Mouse (Mus musculus) ovary, adult 18-20 months (tissue): ENCODE measurements around the gene Gm10842.
"Not testable (repeated sequence)": the region's sequence is repeated elsewhere in the genome, so short reads cannot be mapped to it uniquely, and the experiment has no call there.

Experiments used
- DNase-seq: peaks from one replicate; pipeline ENCODE4 v3.0.0; 2022; ENCODE audit warnings: low spot score, mixed read lengths

Gm10842 gene

DNA sequence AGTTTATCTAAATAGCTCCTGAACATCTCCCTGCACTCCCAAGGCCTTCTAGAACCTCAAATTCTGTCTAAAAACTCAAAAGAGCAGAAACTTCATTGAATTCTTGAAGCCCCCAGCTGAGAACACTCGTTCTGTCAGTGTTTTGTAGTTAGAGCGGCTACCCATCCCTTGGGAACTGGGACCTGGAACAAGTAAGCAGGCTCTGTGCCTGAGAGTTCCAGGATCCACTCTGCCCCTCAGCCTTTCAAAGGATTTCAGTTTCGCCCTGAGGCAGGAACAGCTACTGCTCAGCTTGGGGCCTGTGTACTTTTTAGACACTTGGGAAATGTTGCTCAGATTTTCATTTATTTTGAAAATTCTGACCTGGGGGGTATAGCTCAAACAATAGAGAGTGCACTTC, at the start of gene Gm10842:
Gene Gm10842 (plus strand): TSS at position 301 of the 400 bp plus-strand sequence.
- no peak for DNase-seq

- not testable (repeated sequence) for DNase-seq
These were observed 34.2 kb upstream of the Gm10842 start for GRCm38 (mm10) chr11:105112448-105112847.

DNA sequence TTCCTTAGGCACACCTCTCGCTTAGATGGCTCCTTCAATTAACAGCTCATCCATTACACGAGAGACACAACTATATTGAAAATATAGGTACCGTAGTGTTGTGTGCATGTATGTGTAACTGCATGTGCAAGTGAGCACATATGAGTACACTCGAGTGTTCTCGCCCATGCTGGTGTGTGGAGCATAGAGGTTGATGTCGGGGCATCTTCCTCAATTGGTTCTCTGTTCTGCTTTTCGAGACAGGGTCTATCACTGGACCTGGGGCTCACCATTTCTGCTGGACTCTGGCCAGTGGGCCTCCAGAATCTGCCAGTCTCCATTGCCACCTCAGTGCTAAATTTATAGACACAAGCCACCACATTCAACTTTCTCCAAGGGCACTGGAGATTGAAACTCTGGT, 28.9 kb upstream of the Gm10842 start:
- no peak for DNase-seq

GRCm38 (mm10) chr11:105120551-105121061, 26.1 kb upstream of the Gm10842 start:
- DNase-seq, result no peak

GRCm38 (mm10) chr11:105121792-105122191, 24.9 kb upstream of the Gm10842 start:
- DNase-seq, result not testable (repeated sequence)

- no peak for DNase-seq
These were observed 22.7 kb upstream of the Gm10842 start for GRCm38 (mm10) chr11:105123986-105124385.

DNA sequence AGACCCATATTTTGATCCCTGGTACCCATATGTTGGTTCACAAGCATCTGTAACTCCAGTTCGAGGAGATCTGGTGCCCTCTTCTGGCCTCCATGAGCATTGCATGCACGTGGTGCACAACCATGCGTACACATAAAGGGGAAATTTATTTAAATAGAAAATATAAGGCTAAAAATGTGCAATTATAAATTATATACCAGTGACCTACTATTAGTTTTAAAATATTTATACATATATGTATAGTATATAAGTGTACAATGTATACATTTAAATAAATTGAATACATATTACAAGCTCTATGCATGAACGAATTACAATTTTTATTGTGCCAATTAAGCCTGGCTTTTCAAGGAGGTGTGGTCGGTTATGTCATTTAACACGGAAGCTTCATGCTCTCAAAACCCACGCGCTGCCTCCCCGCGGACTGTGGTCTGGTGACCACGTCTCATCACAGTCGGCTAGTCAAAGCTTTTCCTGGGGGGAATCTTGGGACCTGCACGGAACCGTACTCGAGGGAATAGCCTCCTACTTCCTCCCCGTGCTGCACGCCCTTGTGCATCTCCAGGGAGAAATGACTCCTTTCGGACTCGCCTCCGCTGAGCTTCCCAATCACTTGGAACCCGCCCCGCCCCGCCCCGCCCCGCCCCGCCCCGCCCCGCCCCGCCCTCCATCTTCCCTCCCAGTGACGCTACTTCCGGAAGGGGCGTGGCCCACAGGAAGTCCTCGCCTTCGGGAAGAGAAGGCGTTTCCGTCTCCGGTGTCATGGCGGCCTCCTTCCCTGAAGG, 20.8 kb upstream of the Gm10842 start, which contains the start of gene Mettl2:
Gene Mettl2 (plus strand): TSS at position 691 of the 785 bp plus-strand sequence.
- DNase-seq, result peak; percentile 72

- no peak for DNase-seq
These were observed 20.1 kb upstream of the Gm10842 start for GRCm38 (mm10) chr11:105126520-105127029.

- DNase-seq, result no peak
These were observed 11.0 kb upstream of the Gm10842 start for GRCm38 (mm10) chr11:105135692-105136091.

DNA sequence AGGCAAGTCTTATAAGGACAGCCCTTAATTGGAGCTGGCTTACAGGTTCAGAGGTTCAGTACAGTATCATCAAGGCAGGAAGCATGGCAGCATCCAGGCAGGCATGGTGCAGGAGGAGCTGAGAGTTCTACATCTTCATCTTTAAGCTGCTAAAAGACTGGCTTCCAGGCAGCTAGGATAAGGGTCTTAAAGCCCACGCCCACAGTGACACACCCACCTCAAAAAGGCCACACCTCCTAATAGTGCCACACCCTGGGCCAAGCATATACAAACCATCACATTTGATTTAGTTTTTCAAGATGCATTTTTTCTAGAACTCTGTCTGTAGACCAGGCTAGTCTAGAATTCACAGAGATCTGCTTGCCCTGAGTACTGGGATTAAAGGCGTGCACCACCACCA, 9.4 kb upstream of the Gm10842 start:
- DNase-seq, result not testable (repeated sequence)

GRCm38 (mm10) chr11:105140512-105140911, 6.2 kb upstream of the Gm10842 start:
- DNase-seq, result not testable (repeated sequence)

DNA sequence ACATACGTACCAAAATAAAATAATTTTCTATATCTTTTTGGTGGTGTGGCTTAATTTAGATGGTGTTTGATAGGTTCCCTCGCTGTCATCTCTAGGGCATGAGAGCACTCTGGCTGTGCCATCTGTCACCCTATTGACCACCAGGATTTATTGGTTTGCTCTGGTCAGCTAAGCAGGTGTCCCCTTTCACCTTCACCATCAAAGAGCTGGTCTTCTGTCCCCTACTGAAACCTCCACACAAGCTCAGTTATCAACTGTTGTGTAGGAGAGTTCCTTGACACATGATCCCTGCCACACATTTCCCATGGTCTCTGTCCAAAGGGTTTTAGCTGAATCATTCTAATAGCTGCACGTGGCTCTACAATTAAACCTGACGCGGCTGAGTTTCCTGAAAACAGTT, 5.6 kb upstream of the Gm10842 start:
- no peak for DNase-seq

DNA sequence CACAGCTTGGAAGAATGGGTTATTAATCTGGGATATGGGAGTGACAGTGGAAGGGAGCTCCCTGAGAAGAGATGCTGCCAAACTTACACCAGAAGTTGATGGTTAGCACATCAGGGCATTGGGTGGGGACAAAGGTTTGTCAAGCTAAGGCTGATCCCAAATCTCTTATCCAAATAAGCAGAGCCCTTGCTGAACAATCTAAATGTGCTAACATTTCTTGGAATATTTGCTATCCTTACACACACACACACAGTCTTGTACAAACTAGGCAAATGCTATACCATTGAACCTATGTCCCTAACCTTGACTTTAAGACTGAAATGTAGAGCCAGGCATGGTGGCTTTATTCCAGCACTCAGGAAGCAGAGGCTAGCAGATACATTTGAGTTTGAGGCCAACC, 3.1 kb upstream of the Gm10842 start:
- no peak for DNase-seq

GRCm38 (mm10) chr11:105144084-105144483, 2.6 kb upstream of the Gm10842 start:
- no peak for DNase-seq

- no peak for DNase-seq
These were observed 2.0 kb upstream of the Gm10842 start for GRCm38 (mm10) chr11:105144508-105145210.

DNA sequence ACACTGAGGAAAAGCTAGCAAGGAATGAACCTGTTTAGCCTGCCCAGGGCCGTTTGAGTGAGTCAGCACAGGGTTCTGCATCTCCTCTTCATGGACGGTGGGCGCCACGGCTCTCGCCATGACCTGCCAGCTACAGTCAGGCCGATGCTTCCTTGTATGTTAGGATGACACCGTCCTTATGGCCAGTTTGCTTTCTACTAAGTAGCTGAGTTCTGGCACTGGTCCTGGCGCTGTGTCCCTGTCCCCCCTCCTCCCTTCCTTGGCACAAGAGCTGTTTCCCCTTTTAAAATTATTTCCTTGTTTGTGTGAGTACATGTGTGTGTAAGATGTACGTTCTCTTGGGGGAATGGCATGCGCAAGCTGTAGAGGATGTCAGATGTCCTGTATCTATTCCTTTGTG, 1.5 kb upstream of the Gm10842 start:
- DNase-seq, result no peak

GRCm38 (mm10) chr11:105149353-105149752, 2.7 kb downstream of the Gm10842 start:
- no peak for DNase-seq

DNA sequence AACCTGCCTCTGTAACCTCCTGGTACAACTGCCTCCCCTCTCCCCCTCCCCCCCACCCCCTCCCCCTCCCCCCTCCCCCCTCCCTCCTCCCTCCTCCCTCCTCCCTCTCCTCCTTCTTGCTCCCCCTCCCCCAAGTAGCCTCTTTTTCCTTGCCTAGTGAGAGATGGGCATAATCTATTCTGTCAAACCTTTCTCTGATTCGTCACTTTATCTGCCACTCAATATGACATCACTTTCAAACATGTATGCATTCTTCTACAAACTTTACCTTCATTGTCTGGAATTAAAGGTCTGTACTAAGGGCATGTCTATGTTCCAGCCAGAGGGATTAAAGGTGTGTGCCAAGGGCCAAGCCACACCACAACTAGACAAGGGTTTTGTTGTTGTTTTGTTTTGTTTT, 3.1 kb downstream of the Gm10842 start:
- no peak for DNase-seq

DNA sequence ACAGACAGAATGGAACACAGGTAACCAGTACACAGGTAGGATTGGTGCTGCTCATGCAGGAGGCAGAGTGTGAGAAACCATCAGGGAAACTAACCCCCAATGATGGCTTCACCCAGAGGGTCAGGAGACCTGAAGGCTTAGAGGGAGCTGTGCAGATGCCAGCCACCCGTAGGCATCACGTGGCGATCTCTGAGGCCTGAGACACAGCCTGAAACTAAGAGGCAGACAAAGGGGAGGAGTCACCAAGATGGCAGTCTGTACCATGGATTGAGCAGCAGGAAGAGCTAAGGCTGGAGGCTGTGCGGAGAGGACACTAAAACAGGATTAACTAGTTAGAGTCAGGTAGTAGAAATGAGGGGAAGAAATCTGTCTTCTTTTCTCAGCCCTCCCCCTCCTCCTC, 4.0 kb downstream of the Gm10842 start:
- no peak for DNase-seq

DNA sequence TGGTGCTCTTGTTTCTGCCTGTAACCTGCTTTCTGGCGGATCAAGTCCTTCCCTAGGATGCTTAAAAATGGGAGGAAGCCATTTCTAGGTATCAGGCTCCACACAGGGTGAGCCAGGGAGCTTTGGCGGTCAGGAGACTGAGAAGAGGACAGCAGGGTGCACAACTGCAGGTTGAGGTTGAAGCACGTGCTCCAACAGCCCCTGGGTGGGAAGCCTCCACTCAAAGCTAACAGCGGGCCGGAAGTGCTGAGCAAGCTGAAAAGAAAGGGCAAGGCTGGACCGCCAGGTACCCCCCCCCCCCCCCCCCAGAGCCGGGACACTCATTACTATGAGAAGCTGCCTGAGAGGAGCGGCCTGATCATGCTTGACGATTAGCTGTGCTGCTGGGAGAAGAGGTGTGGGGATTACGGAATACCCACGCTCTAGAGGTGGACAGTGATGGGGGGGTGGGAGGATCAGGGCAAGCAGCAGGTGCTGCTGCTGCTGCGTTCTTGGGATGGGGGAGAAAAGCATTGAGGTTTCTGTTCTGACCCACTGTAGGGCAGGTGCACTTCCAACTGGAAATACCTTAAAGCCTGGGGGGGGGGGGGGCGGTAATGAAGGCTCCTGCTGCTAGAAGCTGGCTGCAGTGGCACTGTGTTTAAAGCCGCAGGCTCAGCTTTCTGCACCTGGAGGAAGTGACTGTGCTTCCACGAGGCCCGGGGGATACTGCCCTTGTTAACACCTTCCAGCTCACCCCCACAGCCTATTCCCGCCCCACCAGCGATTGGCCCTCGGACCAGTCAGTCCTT, 4.7 kb downstream of the Gm10842 start:
- no peak for DNase-seq

- no peak for DNase-seq
These were observed 5.3 kb downstream of the Gm10842 start for GRCm38 (mm10) chr11:105152017-105152300.

DNA sequence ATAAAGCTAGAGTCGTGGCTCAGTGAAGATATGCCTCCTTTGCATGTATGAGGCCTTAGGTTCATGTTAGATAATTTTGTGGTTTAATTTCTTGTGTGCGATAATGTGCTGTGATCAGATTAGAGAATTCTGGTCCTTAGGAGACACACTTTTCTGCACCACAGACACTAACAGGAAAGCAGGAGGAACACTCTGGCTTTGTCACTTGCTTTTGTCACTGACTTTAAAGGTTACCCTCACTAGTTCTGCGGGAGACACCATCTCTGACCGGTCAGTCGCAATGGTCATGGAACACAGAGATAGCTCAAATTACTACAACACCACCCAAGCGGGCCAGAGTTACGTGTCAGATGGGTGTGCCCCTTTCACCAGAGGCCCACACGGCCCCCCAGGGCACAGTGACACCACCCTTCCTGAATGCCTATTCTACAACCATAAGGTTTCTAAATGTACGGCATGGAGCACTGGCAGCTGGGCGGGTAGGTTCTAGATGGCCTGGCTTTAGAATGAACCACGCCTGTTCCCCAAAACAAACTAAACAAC, 5.7 kb downstream of the Gm10842 start:
- DNase-seq, result no peak
